ENCODE assay signal across 15 mouse cellular contexts in genomic region chr14:20032016-20032737, GRCm38 (mm10).
"Had no signal": no experiment of that assay in that cellular context is flagged by ENCODE, and none has a peak within 500 bp of the region (broad histone marks: within the 10 kb centered on the region; RNA-seq: fewer than 3 reads in every experiment).

No protein-coding gene starts in this region.

- H3K27ac ChIP-seq: kidney, embryonic 15.5 days; liver, embryonic 15.5 days; macrophage; midbrain, embryonic 15.5 days; neural tube, embryonic 13.5 days had no signal

- H3K4me3 ChIP-seq: kidney, embryonic 15.5 days; liver, embryonic 15.5 days; megakaryocyte, embryonic 14.5 days; midbrain, embryonic 15.5 days; neural tube, embryonic 13.5 days had no signal

- H3K4me2 ChIP-seq: kidney, embryonic 15.5 days; liver, embryonic 11.5 days; liver, embryonic 15.5 days; midbrain, embryonic 11.5 days; midbrain, embryonic 15.5 days; neural tube, embryonic 13.5 days had no signal

- H3K4me1 ChIP-seq: liver, embryonic 15.5 days; midbrain, embryonic 15.5 days; neural tube, embryonic 13.5 days had no signal

- DNase-seq: kidney, adult 2 months; kidney, postnatal 14 days; left cerebral cortex, postnatal 4 days; lung, adult 2 months; lung, postnatal 10 days; right cerebral cortex, postnatal 14 days; thymus, postnatal 36 days had no signal

- ATAC-seq: midbrain, embryonic 15.5 days had no signal

- H3K9me3 ChIP-seq: kidney, embryonic 15.5 days; liver, embryonic 15.5 days; megakaryocyte, embryonic 14.5 days; midbrain, embryonic 15.5 days; neural tube, embryonic 13.5 days had no signal

- H3K27me3 ChIP-seq: kidney, embryonic 15.5 days; liver, embryonic 15.5 days; midbrain, embryonic 15.5 days; neural tube, embryonic 13.5 days had no signal

- H3K9ac ChIP-seq: kidney, embryonic 15.5 days; liver, embryonic 15.5 days; midbrain, embryonic 15.5 days; neural tube, embryonic 13.5 days had no signal

- H3K36me3 ChIP-seq: kidney, embryonic 15.5 days; liver, embryonic 15.5 days; midbrain, embryonic 15.5 days; neural tube, embryonic 13.5 days had no signal
